Mouse (Mus musculus) liver, adult 2 months (tissue): ENCODE measurements at regions not wholly inside any gene's neighbourhood (a gene's known extent, or its start where the extent isn't known, plus 50 kb on each side); places are given as distances from the start of the nearest gene placed in this dataset.

ENCODE experiments used
- DNase-seq: peaks from one replicate; pipeline ENCODE4 v3.0.0-alpha.2; 2011; ENCODE audit warnings: low read depth, low spot score; ENCODE audit errors: extremely low read depth
- H3K27ac ChIP-seq: fragments of 200-500 bp; replicated peaks from 2 replicates; pipeline ENCODE4 v1.5.1; 2012; ENCODE audit warnings: low read depth, mild to moderate bottlenecking, control low read depth, inconsistent platforms, low read length; ENCODE audit not compliant: insufficient read depth
- H3K27me3 ChIP-seq: fragments of 200-500 bp; 2 replicates; pipeline ENCODE4 v1.6.1; 2012; ENCODE audit warnings: mild to moderate bottlenecking, moderate library complexity, low read length, inconsistent platforms; ENCODE audit not compliant: control insufficient read depth, insufficient read depth
- H3K36me3 ChIP-seq: fragments of 200-500 bp; 2 replicates; pipeline ENCODE4 v1.6.1; 2012; ENCODE audit warnings: low read length, inconsistent platforms; ENCODE audit not compliant: control insufficient read depth, insufficient read depth
- H3K4me1 ChIP-seq: fragments of 200-500 bp; 2 replicates; pipeline ENCODE4 v1.6.1; 2011; ENCODE audit warnings: low read length; ENCODE audit not compliant: control insufficient read depth, insufficient read depth
- H3K4me3 ChIP-seq: fragments of 200-500 bp; 2 replicates; pipeline ENCODE4 v1.5.1; 2011; ENCODE audit warnings: low read depth, mild to moderate bottlenecking, control low read depth, low read length, moderate library complexity; ENCODE audit not compliant: insufficient read depth
- H3K79me2 ChIP-seq: fragments of 200-500 bp; 2 replicates; pipeline ENCODE4 v1.6.1; 2012; ENCODE audit warnings: inconsistent platforms, mild to moderate bottlenecking, low read length, moderate library complexity; ENCODE audit not compliant: control insufficient read depth, insufficient read depth
- H3K9ac ChIP-seq: fragments of 200-500 bp; 2 replicates; pipeline ENCODE4 v1.6.1; 2012; ENCODE audit warnings: low read depth, mild to moderate bottlenecking, control low read depth, inconsistent platforms, low read length
- CTCF ChIP-seq: fragments of 200-500 bp; IDR thresholded peaks from 2 replicates; pipeline ENCODE4 v1.5.1; 2011; ENCODE audit warnings: low read depth, low read length, control low read depth
- POLR2A ChIP-seq: fragments of 200-500 bp; IDR thresholded peaks from 2 replicates; pipeline ENCODE4 v1.6.1; 2011; ENCODE audit warnings: low read length, control low read depth; ENCODE audit not compliant: insufficient read depth; ENCODE audit errors: extremely low read depth
- WGBS: fragments of 180-500 bp; shearing (Covaris S2); methylation state at CpG from one replicate; pipeline ENCODE4 v1.1.7; 2018; 5-methylcytosine and 5-hydroxymethylcytosine counted together

DNA sequence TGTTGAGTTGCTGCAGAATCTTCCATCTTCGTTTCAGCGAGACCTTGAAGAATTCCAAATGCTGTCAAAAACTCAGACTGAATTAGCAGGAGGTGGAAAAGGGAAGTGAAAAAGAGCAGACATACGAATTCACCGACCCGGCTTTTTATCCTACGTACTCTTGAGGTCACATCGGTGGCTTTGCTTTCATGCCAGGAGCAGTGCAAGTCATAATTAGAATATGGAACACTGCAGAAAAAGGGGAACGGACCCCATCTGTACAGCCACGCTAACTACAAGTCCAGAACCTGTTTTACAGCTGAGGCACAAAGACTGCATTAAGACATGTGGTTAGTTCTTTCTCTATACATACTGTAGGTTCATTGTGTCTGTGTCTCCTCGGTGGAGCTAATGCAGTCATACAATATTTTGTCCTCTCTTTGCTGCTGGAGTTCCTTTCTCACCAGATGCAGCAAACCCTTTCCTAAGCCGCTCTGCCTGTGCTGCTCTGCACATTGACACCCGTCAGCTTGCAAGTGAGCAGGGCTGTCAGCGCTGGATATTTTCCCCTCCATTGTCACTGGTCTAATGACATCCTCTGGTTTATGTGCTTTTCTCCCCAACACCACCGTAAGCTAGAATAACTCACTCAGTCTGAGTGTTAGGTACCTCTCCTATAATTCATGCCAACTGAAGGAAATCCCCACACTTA is 276.9 kb upstream of the Meox2 start:
- 74% methylated on average over 14 of the region's 14 CpGs for WGBS

DNA sequence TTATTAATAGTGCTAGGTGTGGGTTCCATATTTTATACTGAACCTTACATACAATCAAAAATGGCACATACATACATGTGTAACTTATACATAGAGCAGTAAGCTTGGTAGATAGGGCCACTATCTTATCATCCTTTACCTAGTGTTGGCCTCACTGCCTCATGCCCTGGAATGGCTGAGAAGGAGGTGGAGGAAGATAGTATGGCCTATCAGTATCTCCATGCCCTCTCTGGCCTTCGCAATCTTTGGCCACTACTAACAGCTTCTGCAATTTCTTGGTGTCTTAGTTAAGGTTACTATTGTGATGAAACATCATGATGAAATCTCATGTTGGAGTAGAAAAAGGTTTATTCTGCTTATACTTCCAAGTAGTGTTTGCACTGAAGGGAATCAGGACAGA is 265.4 kb upstream of the Meox2 start:
- no peaks in the 10 kb centered on the region for H3K36me3 ChIP-seq
- H3K27ac ChIP-seq: no peak overlapping the region
- DNase-seq: no peak
- 88% methylated on average over 1 of the region's 1 CpGs for WGBS
- H3K27me3 ChIP-seq: no peaks in the 10 kb centered on the region
- no peak for TF ChIP-seq POLR2A
- TF ChIP-seq CTCF: no peak
- no peak overlapping the region for H3K9ac ChIP-seq
- H3K4me1 ChIP-seq: no peaks in the 10 kb centered on the region
- no peak overlapping the region for H3K4me3 ChIP-seq
- H3K79me2 ChIP-seq: no peaks in the 10 kb centered on the region

More for the DNA sequence above, 276.9 kb upstream of the Meox2 start:
- no peak for DNase-seq
- Histone ChIP-seq H3K79me2 (no peaks in the 10 kb centered on the region), H3K36me3 (no peaks in the 10 kb centered on the region), H3K9ac (no peak overlapping the region), H3K4me3 (no peak overlapping the region), H3K4me1 (no peaks in the 10 kb centered on the region), H3K27me3 (no peaks in the 10 kb centered on the region), H3K27ac (no peak overlapping the region)
- TF ChIP-seq CTCF: no peak
- TF ChIP-seq POLR2A: no peak

GRCm38 (mm10) chr12:36845130-36845529 is 263.2 kb upstream of the Meox2 start:
- H3K27ac ChIP-seq: no peak overlapping the region
- DNase-seq: no peak
- no peaks in the 10 kb centered on the region for H3K4me1 ChIP-seq
- no peak overlapping the region for H3K9ac ChIP-seq
- no peak overlapping the region for H3K4me3 ChIP-seq
- H3K79me2 ChIP-seq: no peaks in the 10 kb centered on the region
- H3K36me3 ChIP-seq: no peaks in the 10 kb centered on the region
- no peaks in the 10 kb centered on the region for H3K27me3 ChIP-seq
- TF ChIP-seq POLR2A (no peak), CTCF (no peak)

DNA sequence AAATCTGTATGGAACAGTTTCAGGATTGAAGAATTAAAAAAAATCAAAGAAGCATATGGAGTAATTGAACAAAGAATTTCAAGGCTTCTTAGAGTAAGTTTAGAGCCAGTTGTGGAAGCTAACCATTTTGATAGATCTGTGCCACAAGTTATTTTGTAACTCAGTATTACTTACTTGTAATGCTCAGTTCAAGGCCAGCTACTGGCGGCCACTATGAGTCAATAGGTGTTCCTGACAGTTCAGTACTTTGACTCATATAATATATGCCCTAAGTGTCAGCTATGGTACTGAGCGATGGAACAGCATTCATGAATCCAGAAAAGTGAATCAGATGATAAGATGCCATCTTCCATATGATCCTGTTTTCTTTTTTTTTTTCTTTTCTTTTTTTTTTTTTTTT is 259.3 kb upstream of the Meox2 start:
- Histone ChIP-seq H3K36me3 (no peaks in the 10 kb centered on the region), H3K27me3 (no peaks in the 10 kb centered on the region), H3K9ac (no peak overlapping the region), H3K4me3 (no peak overlapping the region), H3K27ac (no peak overlapping the region), H3K79me2 (no peaks in the 10 kb centered on the region), H3K4me1 (no peaks in the 10 kb centered on the region)
- 81% methylated on average over 2 of the region's 2 CpGs for WGBS
- TF ChIP-seq POLR2A (no peak), CTCF (no peak)
- no peak for DNase-seq

- 80% methylated on average over 7 of the region's 7 CpGs for WGBS
- H3K9ac ChIP-seq: no peak overlapping the region
- no peaks in the 10 kb centered on the region for H3K36me3 ChIP-seq
- no peaks in the 10 kb centered on the region for H3K79me2 ChIP-seq
- H3K4me1 ChIP-seq: no peaks in the 10 kb centered on the region
- DNase-seq: no peak
- no peaks in the 10 kb centered on the region for H3K27me3 ChIP-seq
- no peak for TF ChIP-seq POLR2A
- TF ChIP-seq CTCF: no peak
- no peak overlapping the region for H3K27ac ChIP-seq
- H3K4me3 ChIP-seq: no peak overlapping the region
Measured at GRCm38 (mm10) chr12:36863113-36863512, 245.2 kb upstream of the Meox2 start.

- no peak overlapping the region for H3K27ac ChIP-seq
- WGBS: 98% methylated on average over 1 of the region's 1 CpGs
- DNase-seq: no peak
- H3K27me3 ChIP-seq: no peaks in the 10 kb centered on the region
- H3K4me1 ChIP-seq: no peaks in the 10 kb centered on the region
- TF ChIP-seq POLR2A (no peak), CTCF (no peak)
- no peak overlapping the region for H3K4me3 ChIP-seq
- H3K79me2 ChIP-seq: no peaks in the 10 kb centered on the region
- H3K9ac ChIP-seq: no peak overlapping the region
- no peaks in the 10 kb centered on the region for H3K36me3 ChIP-seq
Measured at GRCm38 (mm10) chr12:36880724-36881123, 227.6 kb upstream of the Meox2 start.
